Mouse (Mus musculus) gonadal fat pad, adult 2 months (tissue): ENCODE data around the gene Fes. TPM values are rescaled to one million over a fixed set of nuclear protein-coding genes. Genes with fewer than 3 reads are reported as not detected.

ENCODE experiments used
- DNase-seq: peaks from one replicate; pipeline ENCODE4 v3.0.0-alpha.2; 2012; ENCODE audit warnings: low read depth
- polyA plus RNA-seq: library from polyadenylated mRNA; depleted of rRNA; stranded (reverse); fragments of >200 nt; gene quantifications from 2 replicates; pipeline ENCODE4 v1.2.3, GENCODE M21; 2012

The Fes gene
- polyA plus RNA-seq, 1 experiment: 23.9 TPM

DNA sequence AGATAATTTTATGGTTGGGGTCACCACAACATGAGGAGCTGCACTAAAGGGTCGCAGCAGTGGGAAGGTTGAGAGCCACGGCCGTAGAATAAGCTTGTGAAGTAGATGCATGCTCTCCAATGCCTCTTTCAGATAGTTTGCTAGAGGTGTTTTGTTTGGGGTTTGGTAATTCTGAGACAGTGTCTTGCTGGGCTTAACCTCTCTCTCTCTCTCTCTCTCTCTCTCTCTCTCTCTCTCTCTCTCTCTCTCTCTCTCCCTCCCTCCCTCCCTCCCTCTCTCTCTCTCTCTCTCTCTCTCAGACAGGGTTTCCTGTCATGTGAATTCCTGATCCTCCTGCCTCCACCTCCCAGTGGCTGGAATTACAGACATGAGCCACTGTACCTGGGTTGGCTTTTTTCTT, 13.0 kb downstream of the Fes start:
- DNase-seq: no peak

DNA sequence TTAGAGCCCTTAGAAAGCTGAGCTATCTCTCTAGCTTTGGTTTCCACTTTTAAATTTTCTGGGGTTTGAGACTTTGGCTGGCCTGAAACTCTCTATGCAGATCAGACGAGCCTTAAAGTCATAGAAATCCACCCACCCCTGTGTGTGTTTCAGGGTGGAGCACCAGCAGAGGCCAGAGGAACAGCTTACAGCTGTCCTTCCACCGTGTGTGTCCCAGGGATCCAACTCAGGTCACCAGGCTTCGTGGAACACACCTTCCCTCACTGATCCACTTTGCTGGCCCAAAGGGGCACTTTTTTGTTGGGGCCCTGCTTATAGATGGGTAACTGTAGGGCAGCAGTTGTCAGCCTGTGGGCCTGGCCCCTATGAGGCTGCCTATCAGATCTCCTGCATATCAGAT, 13.5 kb downstream of the Fes start:
- no peak for DNase-seq

DNA sequence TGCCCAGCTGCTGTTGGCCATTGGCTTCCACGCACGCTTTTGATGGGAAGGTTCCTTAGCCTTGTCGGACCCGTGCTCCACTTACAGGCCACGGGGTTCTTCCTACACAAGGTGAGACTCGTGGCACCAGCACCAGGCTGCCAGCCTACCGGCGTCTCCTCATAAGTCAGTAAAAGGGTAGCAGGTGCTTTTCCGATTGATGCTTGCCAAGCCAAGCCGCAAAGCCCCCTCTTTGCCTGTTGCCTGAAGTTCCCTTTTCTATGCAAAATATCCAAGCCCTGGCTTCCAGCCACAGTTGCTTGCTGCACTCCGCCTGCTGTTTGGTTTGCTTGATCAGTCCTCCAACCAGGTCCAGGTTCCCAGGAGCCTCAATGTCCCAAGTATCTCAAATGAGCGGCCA, 13.9 kb downstream of the Fes start:
- DNase-seq: no peak

DNA sequence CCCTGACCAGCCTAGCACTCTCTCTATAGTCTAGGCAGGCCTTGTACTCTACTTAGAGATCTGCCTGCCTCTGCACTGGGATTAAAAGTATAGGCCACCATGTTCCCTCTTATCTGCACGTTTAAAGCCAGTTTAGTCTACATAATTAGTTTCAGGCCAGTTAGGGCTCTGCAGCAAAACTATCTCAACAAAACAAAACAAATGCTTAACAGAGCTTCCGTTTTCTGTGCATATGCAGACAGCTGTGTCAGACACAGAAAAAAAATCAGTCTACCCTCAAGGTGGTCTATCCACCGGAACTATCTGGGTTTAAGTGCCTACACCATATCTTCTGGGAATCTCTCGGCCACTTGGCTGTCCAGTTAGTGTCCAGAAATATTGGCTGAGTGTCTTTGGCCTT, 14.4 kb downstream of the Fes start:
- DNase-seq: no peak

DNA sequence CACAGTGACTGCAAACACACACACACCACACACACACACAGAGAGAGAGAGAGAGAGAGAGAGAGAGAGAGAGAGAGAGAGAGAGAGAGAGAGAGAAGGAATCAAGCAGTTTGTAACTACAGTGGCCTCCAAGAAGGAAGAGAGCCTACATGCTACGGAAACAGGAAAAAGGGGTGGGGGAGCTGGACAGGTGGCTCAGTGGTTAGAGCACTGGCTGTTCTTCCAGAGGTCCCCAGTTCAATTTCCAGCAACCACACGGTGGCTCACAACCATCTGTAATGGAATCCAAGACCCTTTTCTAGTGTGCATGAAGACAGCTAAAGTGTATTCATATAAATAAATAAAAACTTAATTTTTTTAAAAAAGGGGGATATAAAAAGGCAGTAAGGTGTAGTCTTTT, 15.1 kb downstream of the Fes start:
- DNase-seq: no peak

DNA sequence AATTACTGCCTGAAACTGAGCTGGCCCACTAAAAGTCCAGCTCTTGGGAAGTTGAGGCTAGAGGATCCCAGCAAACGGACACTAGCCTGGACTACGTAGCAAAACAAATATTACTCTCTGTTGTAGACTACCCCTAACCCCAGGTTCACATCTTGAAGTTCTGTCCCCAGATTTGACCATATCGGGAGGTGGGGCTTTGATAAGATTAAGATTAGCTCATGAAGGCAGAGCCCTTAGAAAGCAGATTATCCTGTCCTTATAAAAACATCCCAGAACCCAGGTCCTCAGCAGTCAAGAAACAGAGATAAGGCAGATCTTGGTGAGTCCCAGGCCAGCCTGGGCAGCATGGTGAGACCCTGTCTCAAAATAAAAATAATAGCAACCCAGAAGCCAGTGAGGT, 15.6 kb downstream of the Fes start:
- no peak for DNase-seq

DNA sequence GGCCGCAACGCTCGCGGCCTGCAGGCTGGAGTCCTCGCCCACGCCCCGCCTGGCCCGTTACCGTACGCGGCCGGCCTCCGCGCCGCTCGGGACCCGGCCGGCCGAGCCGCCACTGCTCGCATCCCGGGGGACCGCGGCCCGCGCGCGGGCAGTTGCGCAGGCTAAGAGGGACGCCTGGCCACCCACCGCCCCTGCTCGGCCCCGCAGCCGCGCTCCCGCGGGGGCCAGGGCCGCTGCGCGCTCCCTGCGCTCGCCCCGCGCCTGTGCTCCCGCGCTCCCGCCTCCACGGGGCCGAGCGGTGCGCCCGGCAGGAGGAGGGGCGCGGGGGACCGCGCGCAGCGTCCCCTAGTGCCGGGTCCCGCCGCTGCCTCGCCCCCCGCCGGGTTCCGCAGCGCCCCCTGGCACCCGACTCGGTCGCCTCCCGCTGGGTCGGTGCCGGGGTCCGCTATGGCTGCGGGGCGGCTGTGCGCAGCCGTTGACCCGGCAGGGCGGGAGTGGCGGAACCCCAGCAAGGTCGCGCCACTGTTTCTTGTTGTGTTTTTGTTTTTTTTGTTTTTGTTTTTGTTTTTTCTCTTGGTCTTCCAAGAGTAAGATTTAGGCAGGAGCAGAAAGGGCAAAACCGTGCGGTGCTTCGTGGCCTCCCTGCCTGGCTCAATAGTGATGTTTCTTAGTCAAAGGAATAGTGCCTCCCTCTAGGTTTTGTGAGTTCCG, 16.6 kb downstream of the Fes start, which contains the start of gene Man2a2:
Gene Man2a2, minus strand, starts transcription at position 335 of the 711 bp plus-strand sequence.
- no peak for DNase-seq

DNA sequence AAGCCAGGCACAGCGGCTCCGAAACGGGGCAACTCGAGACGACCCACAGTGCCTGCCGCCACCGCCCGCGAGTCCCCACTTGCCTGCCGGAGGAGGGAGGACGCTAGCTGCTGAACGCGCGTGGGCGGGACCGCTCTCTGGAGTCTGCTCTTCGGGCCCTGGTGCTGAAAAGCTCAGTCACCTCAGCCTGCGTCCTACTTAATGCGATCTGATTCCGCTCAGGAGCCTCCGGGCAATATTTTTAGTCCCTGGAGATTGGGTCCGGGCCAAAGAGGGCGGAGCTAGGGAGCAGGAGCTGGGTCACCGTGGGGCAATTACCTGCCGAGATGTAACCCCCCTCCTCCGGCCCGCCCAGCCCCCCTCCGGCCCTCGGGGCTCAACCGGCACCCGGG, 17.1 kb downstream of the Fes start:
- DNase-seq: no peak

DNA sequence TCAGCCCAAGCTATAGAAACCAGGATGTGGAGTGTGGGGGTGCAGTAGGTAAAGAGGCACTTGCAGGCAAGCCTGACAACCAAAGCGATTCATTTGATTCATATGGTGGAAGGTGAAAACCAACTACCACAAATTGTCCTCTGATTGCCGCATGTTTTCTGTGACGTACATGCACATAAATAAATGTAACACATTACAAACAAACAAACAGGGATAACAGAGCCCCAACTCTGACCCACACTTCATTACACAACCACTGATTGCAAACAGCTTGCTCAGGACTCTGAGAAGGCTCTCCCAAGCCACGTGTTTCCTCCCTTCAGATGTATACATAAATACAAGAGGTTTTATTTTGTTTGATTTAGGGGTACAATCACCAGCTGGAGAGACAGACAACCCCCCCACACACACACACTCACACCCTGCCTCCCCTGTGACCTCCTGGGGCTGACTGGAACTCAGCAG, 17.7 kb downstream of the Fes start:
- DNase-seq: no peak

DNA sequence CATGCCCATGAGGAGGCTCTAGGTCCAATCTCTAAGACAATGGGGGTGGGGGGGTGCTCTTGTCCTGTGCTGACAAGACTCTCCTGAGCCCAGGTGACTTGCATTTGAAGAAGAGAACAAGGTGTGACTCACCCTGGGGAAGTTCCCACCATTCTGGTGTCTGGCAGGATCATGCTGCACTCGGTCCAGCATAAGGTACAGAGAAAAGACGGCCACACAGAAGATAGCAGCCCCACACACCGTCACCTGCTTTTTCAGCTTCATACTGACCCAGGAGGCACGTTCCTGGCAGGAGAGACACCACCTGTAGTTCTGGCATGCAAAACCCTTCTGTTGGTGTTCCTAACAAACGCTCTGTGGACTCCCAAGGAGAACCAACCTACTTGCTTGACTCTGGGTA, 18.3 kb downstream of the Fes start:
- no peak for DNase-seq

DNA sequence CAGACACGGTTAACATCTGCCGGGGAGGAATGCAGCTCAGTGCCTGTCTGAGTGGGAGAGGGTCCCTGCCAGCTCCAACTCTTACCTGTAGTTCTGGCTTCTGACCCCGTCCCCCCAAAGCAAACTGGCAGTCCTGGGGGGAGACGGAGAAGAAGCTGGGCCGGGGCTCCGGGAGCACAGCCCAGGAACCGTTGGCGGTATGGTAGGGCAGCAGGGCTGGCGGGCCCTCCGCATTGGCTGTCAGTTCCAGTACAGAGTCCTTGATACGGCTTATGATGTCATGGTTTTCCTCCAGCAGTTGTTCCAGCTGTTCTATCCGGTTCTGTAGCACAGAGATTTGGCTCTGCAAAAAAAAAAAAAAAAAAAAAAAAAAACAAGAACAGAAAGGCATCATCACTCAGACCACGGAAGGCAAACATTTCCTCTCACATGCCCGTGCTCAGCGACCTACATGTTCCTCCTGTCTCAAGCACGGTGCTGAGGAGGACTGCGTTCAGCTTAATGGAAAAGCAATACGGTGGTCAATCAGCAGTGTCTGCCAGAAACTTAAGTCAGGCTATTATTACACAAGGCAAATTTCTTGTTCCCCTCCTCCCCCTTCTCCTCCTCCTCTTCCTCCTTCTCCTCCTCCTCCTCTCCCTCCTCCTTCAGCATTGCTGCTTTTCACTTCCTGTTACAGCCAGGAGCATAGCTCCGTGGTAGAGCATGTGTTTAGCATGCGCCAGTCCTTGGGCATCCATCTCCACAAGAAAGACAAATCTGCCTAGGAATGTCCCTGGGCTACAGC, 18.9 kb downstream of the Fes start:
- no peak for DNase-seq

DNA sequence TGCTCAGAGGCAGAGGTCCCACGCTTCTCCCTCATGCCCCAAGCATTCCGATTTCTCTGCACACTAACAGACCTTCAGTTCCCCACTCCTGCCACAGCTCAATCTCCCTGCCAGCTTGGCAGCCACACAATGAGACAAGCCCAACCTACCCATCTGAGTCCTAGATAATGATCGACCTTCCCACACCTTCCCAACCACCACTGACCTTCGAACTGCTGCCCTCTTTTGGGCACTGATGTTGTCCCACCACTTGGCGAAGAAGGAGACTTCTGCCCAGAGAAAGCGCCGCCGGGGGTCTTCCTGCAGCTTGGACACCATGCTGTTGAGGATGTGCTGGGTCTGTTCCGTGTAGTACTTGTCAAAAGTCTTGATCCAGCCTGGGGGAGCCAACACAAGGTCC, 19.7 kb downstream of the Fes start:
- DNase-seq: no peak

DNA sequence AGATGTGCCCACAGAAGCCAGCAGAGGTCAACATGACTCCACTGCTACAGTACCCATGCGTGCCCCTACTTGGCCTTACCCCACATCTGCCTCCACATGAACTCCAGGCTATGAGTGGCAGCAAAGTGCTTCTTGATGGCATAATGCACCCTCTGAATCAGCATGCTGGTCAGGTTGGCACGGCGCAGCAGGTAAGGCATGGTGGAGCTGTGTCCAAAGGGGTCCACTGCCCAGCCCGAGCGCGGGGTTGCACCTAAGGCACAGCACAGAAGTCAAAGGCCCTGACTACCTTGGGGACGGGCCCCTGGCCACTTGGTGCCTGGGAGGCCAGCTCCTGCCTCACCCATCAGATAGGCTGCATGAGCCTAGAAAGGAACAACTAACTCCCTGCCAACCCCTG, 20.5 kb downstream of the Fes start:
- no peak for DNase-seq

DNA sequence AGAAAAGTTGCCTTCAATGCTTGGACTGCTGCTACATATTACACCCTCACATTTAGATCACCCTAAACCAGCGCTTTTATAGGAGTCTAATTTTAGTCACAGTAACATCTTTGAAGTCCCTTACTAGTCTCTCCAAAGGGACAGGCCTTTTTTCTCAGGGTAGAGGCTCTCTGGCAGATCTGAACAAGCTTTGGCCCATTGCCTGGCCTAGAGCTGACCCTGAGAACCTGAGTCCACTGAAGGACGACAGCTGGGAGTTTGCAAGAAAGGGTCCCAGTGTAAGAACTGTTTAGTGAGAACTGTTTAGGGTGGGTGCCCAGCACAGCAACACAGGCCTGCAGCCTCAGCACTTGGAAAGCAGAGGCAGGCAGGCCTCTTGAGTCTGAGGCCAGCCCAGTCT, 22.0 kb downstream of the Fes start:
- DNase-seq: no peak

DNA sequence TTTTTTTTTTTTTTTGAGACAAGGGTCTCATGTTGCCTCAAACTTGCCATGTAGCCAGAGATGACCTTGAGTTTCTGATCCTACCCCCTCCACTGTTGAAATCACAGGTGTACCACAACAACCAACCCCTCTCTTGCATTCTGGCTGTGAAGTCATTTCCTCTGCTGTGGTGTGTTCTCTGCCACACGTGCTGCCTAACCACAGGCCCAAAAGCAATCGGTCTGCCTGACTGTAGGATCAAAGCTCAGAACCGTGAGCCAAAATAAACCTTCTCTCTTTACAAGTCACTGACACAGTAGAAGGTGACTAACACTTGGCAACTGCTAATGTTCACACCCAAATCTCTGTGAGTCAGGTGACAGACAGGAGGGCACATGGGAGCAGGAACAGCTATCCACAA, 27.3 kb downstream of the Fes start:
- no peak for DNase-seq

DNA sequence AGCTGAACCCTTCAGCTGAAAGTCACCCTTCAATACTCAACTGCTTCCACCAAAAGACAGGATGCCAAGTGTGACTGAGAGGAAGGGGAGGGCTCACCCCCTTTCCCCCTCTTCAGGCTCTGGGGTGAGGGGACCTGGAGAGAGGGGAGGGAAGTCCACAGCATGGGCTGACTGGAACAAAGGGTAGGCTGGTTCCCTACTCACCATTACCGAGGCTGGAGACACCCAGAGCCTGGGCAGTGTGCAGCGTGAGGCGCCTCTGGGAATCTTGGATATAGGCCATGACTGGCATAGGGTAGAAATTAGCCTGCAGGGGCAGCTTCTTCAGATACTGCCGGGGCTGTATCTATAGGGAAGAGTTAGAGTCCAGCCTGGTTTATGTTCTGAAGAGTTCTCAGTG, 29.7 kb downstream of the Fes start:
- no peak for DNase-seq

DNA sequence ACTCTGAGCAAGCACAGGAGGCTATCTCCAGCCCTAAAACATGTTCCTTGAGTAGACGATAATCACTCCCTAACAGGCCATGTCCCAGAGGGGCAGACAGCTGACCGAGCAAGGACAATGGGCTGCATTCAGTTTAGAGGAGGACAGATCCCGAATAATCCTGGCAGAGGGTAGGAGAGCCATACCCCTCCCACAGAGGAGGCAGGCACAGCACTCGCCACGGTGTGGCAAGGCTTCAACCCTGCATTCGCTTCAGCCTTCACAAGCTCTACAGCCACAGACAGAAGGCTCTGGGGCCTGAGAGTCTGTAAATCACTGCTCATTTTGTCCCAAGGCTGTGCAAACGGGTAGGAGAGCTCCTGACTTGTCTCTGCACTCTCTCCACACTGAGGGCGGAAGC, 30.6 kb downstream of the Fes start:
- no peak for DNase-seq

DNA sequence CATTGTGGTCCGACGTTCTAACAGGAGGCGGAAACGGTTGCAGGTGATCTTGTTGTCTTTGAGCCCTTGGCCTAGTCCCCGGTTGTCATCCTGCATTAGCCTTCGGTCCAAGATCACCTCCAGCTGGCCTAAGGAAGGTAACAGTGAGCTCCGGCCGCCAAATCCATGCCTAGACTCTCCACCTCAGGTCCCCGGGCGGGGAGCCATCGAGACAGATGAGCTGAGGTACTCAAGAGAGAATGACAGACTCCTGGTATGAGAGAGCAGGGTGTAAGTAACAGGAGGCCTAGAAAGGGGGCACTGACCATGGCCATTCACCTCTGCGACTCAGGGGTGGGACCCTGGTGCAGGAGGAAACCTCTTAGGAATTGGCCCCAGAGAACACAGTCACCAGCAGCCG, 31.4 kb downstream of the Fes start:
- no peak for DNase-seq

DNA sequence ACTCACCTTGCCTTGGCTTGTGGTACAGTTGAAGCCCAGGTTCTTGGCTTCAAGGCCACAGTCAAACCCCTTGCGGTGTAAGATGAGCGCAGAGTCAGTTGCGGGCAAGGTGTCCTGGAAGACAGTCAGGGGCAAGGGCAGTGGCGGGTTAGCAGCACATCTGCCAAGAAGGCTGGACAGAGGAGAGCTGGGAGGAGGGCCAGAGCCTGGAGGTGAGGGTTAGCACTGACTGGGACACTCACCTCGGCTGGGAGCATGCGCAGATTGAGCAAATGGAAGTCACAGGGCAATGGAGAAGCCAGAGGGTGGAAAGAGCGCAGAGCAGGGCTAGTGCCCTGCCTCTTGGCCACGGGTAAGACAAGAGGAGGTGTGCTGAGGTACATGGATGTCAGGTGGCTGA, 34.8 kb downstream of the Fes start:
- DNase-seq: no peak

DNA sequence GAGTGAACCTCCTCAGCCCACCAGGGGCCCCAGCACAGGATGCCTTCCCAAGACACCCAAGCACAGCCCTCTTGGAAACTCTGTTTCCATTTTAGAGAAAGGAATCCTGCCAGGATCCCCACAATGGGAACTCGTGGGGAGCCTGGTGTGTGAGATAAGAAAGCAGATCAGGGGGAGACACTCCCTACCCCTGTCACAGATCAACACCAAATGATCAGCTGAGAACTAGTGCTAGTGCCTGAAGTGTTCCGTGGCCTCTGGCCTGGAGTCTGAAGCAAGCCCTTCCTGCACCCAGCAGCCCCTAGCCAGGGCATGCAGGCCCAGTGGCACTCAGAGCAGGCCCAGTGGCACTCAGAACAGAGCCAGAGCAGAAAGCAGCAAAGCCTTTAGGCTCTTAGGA, 36.9 kb downstream of the Fes start:
- no peak for DNase-seq

DNA sequence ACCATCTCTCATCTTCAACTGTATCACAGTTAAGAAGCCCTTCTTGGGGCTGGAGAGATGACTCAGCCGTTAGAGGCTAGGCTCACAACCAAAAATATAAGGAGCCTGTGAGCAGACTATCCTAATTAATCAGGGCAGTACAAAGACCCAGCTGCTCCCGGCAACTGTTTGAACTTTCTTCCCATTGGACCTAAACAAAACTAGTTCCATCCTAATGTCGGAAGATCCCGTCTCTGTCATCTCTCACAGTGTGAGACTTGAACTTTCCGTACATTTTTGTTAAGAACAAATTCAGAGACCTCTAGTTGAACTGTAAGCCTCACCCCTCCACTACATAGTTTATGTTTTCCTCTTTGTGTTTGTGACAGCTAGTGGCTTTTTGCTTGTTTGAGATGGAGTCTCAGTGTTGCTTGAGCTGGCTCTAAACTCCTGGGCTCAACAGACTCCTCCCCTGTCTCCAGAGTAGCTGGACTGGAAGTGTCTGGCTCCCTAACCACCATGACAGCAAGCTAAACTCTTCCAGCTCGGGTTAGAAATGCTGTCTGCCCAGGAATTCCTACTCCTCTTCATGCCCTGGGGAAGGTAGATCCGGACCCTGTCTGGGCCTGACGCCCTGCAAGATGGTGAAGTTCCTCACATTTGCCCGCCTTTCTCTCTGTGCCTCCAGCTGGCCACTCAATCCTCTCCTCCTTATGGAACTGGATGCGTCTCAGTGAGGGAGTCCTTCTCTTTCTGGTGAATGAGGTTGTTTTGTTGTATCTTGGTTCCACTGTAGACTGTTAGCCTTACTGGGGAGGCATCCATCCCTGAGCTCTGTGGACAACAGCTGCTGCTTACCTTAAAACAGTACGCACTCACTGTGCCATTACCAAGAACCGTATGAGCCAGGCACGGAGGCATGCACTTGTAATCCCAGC, 39.8 kb downstream of the Fes start:
- DNase-seq: no peak

DNA sequence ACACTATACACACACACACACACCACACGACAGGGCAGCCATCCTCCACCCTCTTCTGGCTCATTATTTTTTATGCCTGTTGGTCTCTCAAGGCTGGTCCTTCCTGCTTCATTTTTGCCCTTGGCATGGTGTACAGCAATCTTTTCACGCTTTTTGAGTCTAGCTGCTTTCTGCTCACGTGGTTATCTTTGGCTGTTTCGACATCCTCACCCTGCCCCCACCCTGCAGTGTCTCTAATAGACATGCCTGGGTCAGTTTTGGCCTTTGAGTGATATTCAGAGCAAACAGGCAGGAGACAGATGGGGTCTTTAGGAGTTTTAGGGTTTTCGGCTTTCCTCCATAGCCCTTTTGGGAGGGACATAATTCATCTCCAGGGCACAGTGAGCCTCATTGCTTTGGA, 40.9 kb downstream of the Fes start:
- DNase-seq: no peak
